Comparison of ENCODE assay signal across 15 mouse cellular contexts in genomic region chr2:118445696-118446674, GRCm38 (mm10). TPM values are rescaled to one million over a fixed set of nuclear protein-coding genes. Genes with fewer than 3 reads are reported as not detected.
A peak's percentile ranks its signal among the peaks of the same experiment; 100 is the strongest.
DNase-seq lines count a peak whose midpoint lies in the region; ATAC-seq and TF ChIP-seq lines count a peak whose summit lies in the region.
"Had no signal": no experiment of that assay in that cellular context is flagged by ENCODE, and none has a peak within 500 bp of the region (broad histone marks: within the 10 kb centered on the region; RNA-seq: fewer than 3 reads in every experiment).

No protein-coding gene starts in this region.

- intact Hi-C loops in gastrocnemius, adult 2 months (cut with DNase I): no loop called here

- peaks cover 19% of the 10 kb centered on the region; the same call in 1 of the 2 replicates for H3K36me3 ChIP-seq in forebrain, embryonic 12.5 days (replicated peaks)
- H3K36me3 ChIP-seq in midbrain, postnatal 0 days (ENCODE audit: insufficient read depth, low read length): peaks cover 25% of the 10 kb centered on the region

- no peak for TF ChIP-seq CTCF in midbrain, postnatal 0 days (IDR thresholded peaks at IDR 0.05)
- no peak for TF ChIP-seq CTCF in gastrocnemius, adult 2 months (IDR thresholded peaks at IDR 0.05)

- peak; percentile 31 for DNase-seq in kidney, postnatal 10 days
- DNase-seq in kidney, postnatal 14 days: no peak
- DNase-seq in ovary, postnatal 14 days (ENCODE audit: low spot score): peak; percentile 21
- DNase-seq in ovary, postnatal 36 days (ENCODE audit: low spot score): no peak
- peak; percentile 72 for DNase-seq in midbrain, postnatal 0 days (ENCODE audit: low spot score)
- DNase-seq in gastrocnemius, adult 2 months: no peak
- no peak for DNase-seq in ovary, adult 18-20 months (ENCODE audit: low spot score)
- DNase-seq: adrenal gland, postnatal 25 days; cerebellum, adult 9-11 months; kidney, adult 18-20 months; lung, adult 2 months had no signal

- no peak overlapping the region for H3K4me3 ChIP-seq in forebrain, embryonic 12.5 days (replicated peaks)
- no peak overlapping the region for H3K4me3 ChIP-seq in midbrain, postnatal 0 days (ENCODE audit: low read depth, low read length)
- H3K4me3 ChIP-seq in gastrocnemius, adult 2 months: no peak overlapping the region
- H3K4me3 ChIP-seq: embryonic facial prominence, embryonic 15.5 days; heart, embryonic 12.5 days had no signal

- H3K27ac ChIP-seq in forebrain, embryonic 12.5 days: 0 out of 2 replicates have a peak overlapping the region, but pooled peaks have one; percentile 14
- no peak overlapping the region for H3K27ac ChIP-seq in midbrain, postnatal 0 days (ENCODE audit: low read depth, low read length)
- no peak overlapping the region for H3K27ac ChIP-seq in gastrocnemius, adult 2 months
- H3K27ac ChIP-seq: embryonic facial prominence, embryonic 15.5 days had no signal

- H3K27me3 ChIP-seq in forebrain, embryonic 12.5 days: peaks cover 13% of the 10 kb centered on the region
- no peaks in the 10 kb centered on the region for H3K27me3 ChIP-seq in midbrain, postnatal 0 days (ENCODE audit: insufficient read depth, low read length)
- H3K27me3 ChIP-seq: CH12.LX; embryonic facial prominence, embryonic 15.5 days; heart, embryonic 12.5 days had no signal

- H3K9me3 ChIP-seq in forebrain, embryonic 12.5 days: no peaks in the 10 kb centered on the region
- H3K9me3 ChIP-seq in midbrain, postnatal 0 days (ENCODE audit: low read length): no peaks in the 10 kb centered on the region
- H3K9me3 ChIP-seq: embryonic facial prominence, embryonic 15.5 days; heart, embryonic 12.5 days had no signal

- H3K4me1 ChIP-seq in forebrain, embryonic 12.5 days: peaks cover 21% of the 10 kb centered on the region
- H3K4me1 ChIP-seq in midbrain, postnatal 0 days (ENCODE audit: insufficient read depth, low read length): no peaks in the 10 kb centered on the region

- 28% methylated on average over 13 of the region's 13 CpGs for WGBS in forebrain, embryonic 12.5 days
- WGBS in midbrain, postnatal 0 days: 38% methylated on average over 13 of the region's 13 CpGs

- ATAC-seq in forebrain, embryonic 12.5 days (ENCODE audit: low FRiP score): peak; percentile 88
- 0 out of 2 replicates have a peak, but pooled peaks have one; percentile 20 for ATAC-seq in midbrain, postnatal 0 days (ENCODE audit: low FRiP score)

- H3K9ac ChIP-seq in forebrain, embryonic 12.5 days: no peak overlapping the region
- no peak overlapping the region for H3K9ac ChIP-seq in midbrain, postnatal 0 days (replicated peaks; ENCODE audit: low read length, poor library complexity, severe bottlenecking)
- H3K9ac ChIP-seq: embryonic facial prominence, embryonic 15.5 days; heart, embryonic 12.5 days had no signal

- H3K4me2 ChIP-seq in forebrain, embryonic 12.5 days: no peak overlapping the region
- no peak overlapping the region for H3K4me2 ChIP-seq in midbrain, postnatal 0 days (ENCODE audit: low read depth, low read length, poor library complexity, severe bottlenecking)
- H3K4me2 ChIP-seq: embryonic facial prominence, embryonic 15.5 days; heart, embryonic 12.5 days had no signal

RNA-seq across cellular contexts. Expression of gene Srp14, which starts 33.5 kb away (rescaled TPM):
- polyA plus RNA-seq in forebrain, embryonic 12.5 days (2016; fragmentation: Nextera tagmentation; extraction: Ambion mirVana): 252 and 263 TPM in 2 replicates
- 161 and 181 TPM in 2 replicates for total RNA-seq in midbrain, postnatal 0 days (2014; rRNA removed)
- 331 and 352 TPM in 2 replicates for polyA plus RNA-seq in midbrain, postnatal 0 days (2015; fragmentation: Nextera tagmentation; extraction: Ambion mirVana)
- total RNA-seq in gastrocnemius, adult 2 months (2021): 100 to 1,000 TPM; 120 to 133 TPM

RNA-seq across cellular contexts. Expression of gene Eif2ak4, which starts 57.6 kb away (rescaled TPM):
- polyA plus RNA-seq in forebrain, embryonic 12.5 days (2016; fragmentation: Nextera tagmentation; extraction: Ambion mirVana): 10.8 and 11.9 TPM in 2 replicates
- total RNA-seq in midbrain, postnatal 0 days (2014; rRNA removed): 17.2 TPM in 2 replicates
- polyA plus RNA-seq in midbrain, postnatal 0 days (2015; fragmentation: Nextera tagmentation; extraction: Ambion mirVana): 7.6 and 8.5 TPM in 2 replicates
- total RNA-seq in gastrocnemius, adult 2 months (2021): 1 to 10 TPM; 4.2 to 5.2 TPM

Comparison
In these comparisons a context has a peak if more than half of its experiments do, and no peak if none do; other contexts are left out.
1. DNase-seq: peak in kidney, postnatal 10 days (single experiment), ovary, postnatal 14 days (single experiment) and midbrain, postnatal 0 days (single experiment); none in kidney, postnatal 14 days (single experiment), ovary, postnatal 36 days (single experiment), gastrocnemius, adult 2 months (single experiment) and ovary, adult 18-20 months (single experiment).